Mouse (Mus musculus): ENCODE data around the gene Fam186b. TPM values are rescaled to one million over a fixed set of nuclear protein-coding genes. Genes with fewer than 3 reads are reported as not detected.
A peak's percentile ranks its signal among the peaks of the same experiment; 100 is the strongest.

Fam186b gene
- polyA plus RNA-seq, 1 experiment from 2014 or later, result 0.05 TPM

GRCm38 (mm10) chr15:99226090-99226489 lies 69.6 kb downstream of the Fam186b start:
- H3K36me3 ChIP-seq (ENCODE audit: insufficient read depth), result no peaks in the 10 kb centered on the region
- no peak for DNase-seq
- H3K9me3 ChIP-seq (ENCODE audit: low read depth, low read length), result no peaks in the 10 kb centered on the region
- H3K4me1 ChIP-seq (ENCODE audit: insufficient read depth), result peaks cover 8% of the 10 kb centered on the region; the same call in 1 of the 2 replicates
- peak overlapping the region; percentile 43; the same call in 1 of the 2 replicates for H3K4me3 ChIP-seq (ENCODE audit: low read depth, low read length)
- 22% methylated on average over 14 of the region's 14 CpGs for WGBS
- TF ChIP-seq CTCF (IDR thresholded peaks at IDR 0.05; ENCODE audit: low read depth), result no peak
- no peak for ATAC-seq (ENCODE audit: insufficient read depth)
- no peak overlapping the region for H3K4me2 ChIP-seq
- H3K27me3 ChIP-seq (ENCODE audit: insufficient read depth, low read length), result peaks cover 83% of the 10 kb centered on the region
- no peak overlapping the region for H3K9ac ChIP-seq
- no peak overlapping the region for H3K27ac ChIP-seq (ENCODE audit: low read depth)

GRCm38 (mm10) chr15:99225081-99225810 lies 70.4 kb downstream of the Fam186b start:
- H3K27me3 ChIP-seq (ENCODE audit: insufficient read depth, low read length), result peaks cover 87% of the 10 kb centered on the region
- under 1% methylated on average over 22 of the region's 22 CpGs for WGBS
- H3K9me3 ChIP-seq (ENCODE audit: low read depth, low read length), result no peaks in the 10 kb centered on the region
- H3K4me3 ChIP-seq (ENCODE audit: low read depth, low read length), result peak overlapping the region; percentile 43
- ATAC-seq (ENCODE audit: insufficient read depth) (0 out of 2 replicates have a peak, but pooled peaks have one; percentile 22), DNase-seq (peak; percentile 65)
- peaks cover 8% of the 10 kb centered on the region; the same call in 1 of the 2 replicates for H3K4me1 ChIP-seq (ENCODE audit: insufficient read depth)
- H3K4me2 ChIP-seq, result peak overlapping the region; percentile 77
- H3K27ac ChIP-seq (ENCODE audit: low read depth), result no peak overlapping the region
- H3K36me3 ChIP-seq (ENCODE audit: insufficient read depth), result no peaks in the 10 kb centered on the region
- H3K9ac ChIP-seq, result no peak overlapping the region
- no peak for TF ChIP-seq CTCF (IDR thresholded peaks at IDR 0.05; ENCODE audit: low read depth)

- peaks cover 8% of the 10 kb centered on the region; the same call in 1 of the 2 replicates for H3K4me1 ChIP-seq (ENCODE audit: insufficient read depth)
- DNase-seq, result peak; percentile 61
- no peaks in the 10 kb centered on the region for H3K9me3 ChIP-seq (ENCODE audit: low read depth, low read length)
- peak within 1 kb of the TSS; percentile 20; the same call in 1 of the 2 replicates for H3K9ac ChIP-seq
- H3K4me3 ChIP-seq (ENCODE audit: low read depth, low read length), result peak within 1 kb of the TSS; percentile 43
- no peaks in the 10 kb centered on the region for H3K36me3 ChIP-seq (ENCODE audit: insufficient read depth)
- H3K27me3 ChIP-seq (ENCODE audit: insufficient read depth, low read length), result peaks cover 89% of the 10 kb centered on the region
- H3K27ac ChIP-seq (ENCODE audit: low read depth), result no peak within 1 kb of the TSS
- peak within 1 kb of the TSS; percentile 77 for H3K4me2 ChIP-seq
- ATAC-seq (ENCODE audit: insufficient read depth), result peak; percentile 53; the same call in 1 of the 2 replicates
- WGBS, result 2% methylated on average over 64 of the region's 66 CpGs
- no peak for TF ChIP-seq CTCF (IDR thresholded peaks at IDR 0.05; ENCODE audit: low read depth)
Measured at GRCm38 (mm10) chr15:99224208-99224911, 71.3 kb downstream of the Fam186b start, which contains the start of gene Kcnh3. TSS of gene Kcnh3 (plus strand) at chr15:99224861.

GRCm38 (mm10) chr15:99223585-99224207 lies 72.0 kb downstream of the Fam186b start:
- Histone ChIP-seq H3K4me1 (ENCODE audit: insufficient read depth) (peaks cover 8% of the 10 kb centered on the region; the same call in 1 of the 2 replicates), H3K27me3 (ENCODE audit: insufficient read depth, low read length) (peaks cover 89% of the 10 kb centered on the region)

GRCm38 (mm10) chr15:99222794-99223584 lies 72.7 kb downstream of the Fam186b start:
- H3K9me3 ChIP-seq (ENCODE audit: low read depth, low read length), result no peaks in the 10 kb centered on the region
- DNase-seq (peak; percentile 31), ATAC-seq (ENCODE audit: insufficient read depth) (no peak)
- H3K4me3 ChIP-seq (ENCODE audit: low read depth, low read length), result peak overlapping the region; percentile 43
- peaks cover 83% of the 10 kb centered on the region for H3K27me3 ChIP-seq (ENCODE audit: insufficient read depth, low read length)
- no peaks in the 10 kb centered on the region for H3K36me3 ChIP-seq (ENCODE audit: insufficient read depth)
- no peak for TF ChIP-seq CTCF (IDR thresholded peaks at IDR 0.05; ENCODE audit: low read depth)
- peak overlapping the region; percentile 77 for H3K4me2 ChIP-seq
- no peak overlapping the region for H3K27ac ChIP-seq (ENCODE audit: low read depth)
- WGBS, result 6% methylated on average over 18 of the region's 18 CpGs
- no peak overlapping the region for H3K9ac ChIP-seq
- H3K4me1 ChIP-seq (ENCODE audit: insufficient read depth), result peaks cover 8% of the 10 kb centered on the region; the same call in 1 of the 2 replicates

More at GRCm38 (mm10) chr15:99223585-99224207, 72.0 kb downstream of the Fam186b start:
- H3K9ac ChIP-seq, result peak overlapping the region; percentile 20; the same call in 1 of the 2 replicates
- DNase-seq (peak; percentile 60), ATAC-seq (ENCODE audit: insufficient read depth) (0 out of 2 replicates have a peak, but pooled peaks have one; percentile 14)
- H3K4me3 ChIP-seq (ENCODE audit: low read depth, low read length), result peak overlapping the region; percentile 43
- peak overlapping the region; percentile 77 for H3K4me2 ChIP-seq
- H3K27ac ChIP-seq (ENCODE audit: low read depth), result no peak overlapping the region
- WGBS, result under 1% methylated on average over 45 of the region's 46 CpGs
- no peaks in the 10 kb centered on the region for H3K36me3 ChIP-seq (ENCODE audit: insufficient read depth)
- no peaks in the 10 kb centered on the region for H3K9me3 ChIP-seq (ENCODE audit: low read depth, low read length)
- TF ChIP-seq CTCF (IDR thresholded peaks at IDR 0.05; ENCODE audit: low read depth), result no peak

GRCm38 (mm10) chr15:99221315-99221952 lies 74.3 kb downstream of the Fam186b start:
- Histone ChIP-seq H3K4me2 (no peak overlapping the region), H3K27me3 (ENCODE audit: insufficient read depth, low read length) (peaks cover 68% of the 10 kb centered on the region), H3K9me3 (ENCODE audit: low read depth, low read length) (no peaks in the 10 kb centered on the region), H3K4me1 (ENCODE audit: insufficient read depth) (peaks cover 8% of the 10 kb centered on the region; the same call in 1 of the 2 replicates), H3K4me3 (ENCODE audit: low read depth, low read length) (no peak overlapping the region), H3K9ac (no peak overlapping the region), H3K36me3 (ENCODE audit: insufficient read depth) (no peaks in the 10 kb centered on the region), H3K27ac (ENCODE audit: low read depth) (no peak overlapping the region)
- TF ChIP-seq CTCF (IDR thresholded peaks at IDR 0.05; ENCODE audit: low read depth), result no peak
- WGBS, result 6% methylated on average over 8 of the region's 8 CpGs
- DNase-seq (no peak), ATAC-seq (ENCODE audit: insufficient read depth) (no peak)

Other genes with a start within 250 kb of the Fam186b start
- gene Prph, start 240.7 kb downstream of the Fam186b start, polyA plus RNA-seq (2014; fragmentation: Nextera tagmentation; extraction: Ambion mirVana), result 0.91 and 1.8 TPM in 2 replicates
- 33.4 and 35.1 TPM in 2 replicates for gene Troap, start 221.3 kb downstream of the Fam186b start, polyA plus RNA-seq (2014; fragmentation: Nextera tagmentation; extraction: Ambion mirVana)
- gene C1ql4, start 208.1 kb downstream of the Fam186b start, polyA plus RNA-seq (2014; fragmentation: Nextera tagmentation; extraction: Ambion mirVana), result not detected in 2 replicates
- 0.42 and 0.78 TPM in 2 replicates for gene Dnajc22, start 202.7 kb downstream of the Fam186b start, polyA plus RNA-seq (2014; fragmentation: Nextera tagmentation; extraction: Ambion mirVana)
- 39.7 and 39.8 TPM in 2 replicates for gene Spats2, start 170.0 kb downstream of the Fam186b start, polyA plus RNA-seq (2014; fragmentation: Nextera tagmentation; extraction: Ambion mirVana)
- gene Kcnh3, start 71.0 kb downstream of the Fam186b start, polyA plus RNA-seq (2014; fragmentation: Nextera tagmentation; extraction: Ambion mirVana), result 0.37 and 0.60 TPM in 2 replicates
- 142 and 155 TPM in 2 replicates for gene Mcrs1, start 43.9 kb downstream of the Fam186b start, polyA plus RNA-seq (2014; fragmentation: Nextera tagmentation; extraction: Ambion mirVana)
- 48.3 and 59.1 TPM in 2 replicates for gene Prpf40b, start 801 bp downstream of the Fam186b start, polyA plus RNA-seq (2014; fragmentation: Nextera tagmentation; extraction: Ambion mirVana)
- gene Fmnl3, start 74.6 kb upstream of the Fam186b start, polyA plus RNA-seq (2014; fragmentation: Nextera tagmentation; extraction: Ambion mirVana), result 31.7 and 33.5 TPM in 2 replicates
- gene Tmbim6, start 97.0 kb upstream of the Fam186b start, polyA plus RNA-seq (2014; fragmentation: Nextera tagmentation; extraction: Ambion mirVana), result 327 and 339 TPM in 2 replicates
- 11.0 and 14.4 TPM in 2 replicates for gene Nckap5l, start 161.9 kb upstream of the Fam186b start, polyA plus RNA-seq (2014; fragmentation: Nextera tagmentation; extraction: Ambion mirVana)
- gene Bcdin3d, start 178.8 kb upstream of the Fam186b start, polyA plus RNA-seq (2014; fragmentation: Nextera tagmentation; extraction: Ambion mirVana), result 13.2 and 16.1 TPM in 2 replicates
- 1.4 and 1.5 TPM in 2 replicates for gene Faim2, start 232.3 kb upstream of the Fam186b start, polyA plus RNA-seq (2014; fragmentation: Nextera tagmentation; extraction: Ambion mirVana)

Measured in lung, embryonic 14.5 days (tissue).